Mouse (Mus musculus): ENCODE results near the gene Ccdc169.
"Not testable (repeated sequence)": the region's sequence is repeated elsewhere in the genome, so short reads cannot be mapped to it uniquely, and the experiment has no call there.

Gene Ccdc169

GRCm38 (mm10) chr3:55195581-55196327 is 58.6 kb downstream of the Ccdc169 start:
- CTCF ChIA-PET, result no interaction called here

- CTCF ChIA-PET, result no interaction called here
Observed at GRCm38 (mm10) chr3:55196328-55196710, 59.2 kb downstream of the Ccdc169 start.

GRCm38 (mm10) chr3:55203621-55204020 is 66.5 kb downstream of the Ccdc169 start:
- CTCF ChIA-PET, result not testable (repeated sequence)

- CTCF ChIA-PET, result no interaction called here
Observed at GRCm38 (mm10) chr3:55206413-55206812, 69.3 kb downstream of the Ccdc169 start.

- CTCF ChIA-PET, result no interaction called here
Observed at GRCm38 (mm10) chr3:55207665-55208064, 70.5 kb downstream of the Ccdc169 start.

- CTCF ChIA-PET, result no interaction called here
Observed at GRCm38 (mm10) chr3:55212254-55212653, 75.1 kb downstream of the Ccdc169 start.

- CTCF ChIA-PET, result no interaction called here
Observed at GRCm38 (mm10) chr3:55213785-55214184, 76.6 kb downstream of the Ccdc169 start.

- CTCF ChIA-PET, result no interaction called here
Observed at GRCm38 (mm10) chr3:55214413-55214812, 77.3 kb downstream of the Ccdc169 start.

- CTCF ChIA-PET, result no interaction called here
Observed at GRCm38 (mm10) chr3:55222502-55222901, 85.4 kb downstream of the Ccdc169 start.
